Mouse (Mus musculus): ENCODE data around the gene Defb18. TPM values are rescaled to one million over a fixed set of nuclear protein-coding genes. Genes with fewer than 3 reads are reported as not detected.
"Not testable (repeated sequence)": the region's sequence is repeated elsewhere in the genome, so short reads cannot be mapped to it uniquely, and the experiment has no call there.

Gene Defb18
- not detected in 2 replicates for polyA plus RNA-seq (2012; rRNA removed)

GRCm38 (mm10) chr1:18237343-18237742, at the start of gene Defb18:
Gene Defb18 (minus strand): TSS chr1:18237443.
- DNase-seq (ENCODE audit: low spot score), result no peak

- no peak for DNase-seq (ENCODE audit: low spot score)
Measured at GRCm38 (mm10) chr1:18271095-18271494, 33.9 kb upstream of the Defb18 start.

DNA sequence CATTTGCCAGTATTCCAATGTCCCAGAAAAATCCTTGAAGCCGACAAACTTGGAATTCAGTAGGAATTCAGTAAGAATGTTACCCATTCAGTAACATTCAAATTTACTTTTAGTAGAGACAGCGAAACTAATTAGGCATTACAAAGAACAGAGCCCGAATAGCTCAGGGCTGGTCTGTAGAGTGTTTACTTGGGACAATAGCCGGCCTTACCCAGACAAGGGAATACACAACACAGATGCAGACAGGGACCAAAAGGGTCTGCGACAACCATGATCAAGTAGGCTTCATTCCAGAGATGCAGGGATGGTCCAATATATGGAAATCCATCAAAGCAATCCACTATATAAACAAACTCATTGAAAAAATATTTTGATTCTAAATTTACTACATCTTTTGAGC, 31.6 kb upstream of the Defb18 start:
- DNase-seq (ENCODE audit: low spot score), result no peak

DNA sequence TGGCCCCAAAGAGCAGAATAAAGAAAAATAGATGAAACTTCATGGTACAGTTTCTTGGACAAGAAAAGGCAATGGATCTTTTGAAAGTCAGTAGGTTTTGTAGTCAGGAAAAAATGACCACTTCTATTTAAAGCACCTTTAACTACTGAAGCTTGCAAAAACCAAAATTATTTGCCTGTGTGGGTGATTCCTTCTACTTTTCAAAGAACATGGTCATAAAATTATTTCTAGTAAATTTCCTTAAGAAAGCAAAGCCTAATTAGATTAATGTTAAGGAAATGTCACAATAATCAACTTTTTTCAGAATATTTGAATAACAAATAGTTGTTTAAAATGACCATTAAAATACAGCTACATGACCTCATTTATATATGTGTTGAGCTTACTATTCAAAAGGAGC, 27.8 kb upstream of the Defb18 start, which contains the start of gene Defb41:
Gene Defb41 (minus strand): TSS at position 101 of the 400 bp plus-strand sequence.
- DNase-seq (ENCODE audit: low spot score), result no peak

DNA sequence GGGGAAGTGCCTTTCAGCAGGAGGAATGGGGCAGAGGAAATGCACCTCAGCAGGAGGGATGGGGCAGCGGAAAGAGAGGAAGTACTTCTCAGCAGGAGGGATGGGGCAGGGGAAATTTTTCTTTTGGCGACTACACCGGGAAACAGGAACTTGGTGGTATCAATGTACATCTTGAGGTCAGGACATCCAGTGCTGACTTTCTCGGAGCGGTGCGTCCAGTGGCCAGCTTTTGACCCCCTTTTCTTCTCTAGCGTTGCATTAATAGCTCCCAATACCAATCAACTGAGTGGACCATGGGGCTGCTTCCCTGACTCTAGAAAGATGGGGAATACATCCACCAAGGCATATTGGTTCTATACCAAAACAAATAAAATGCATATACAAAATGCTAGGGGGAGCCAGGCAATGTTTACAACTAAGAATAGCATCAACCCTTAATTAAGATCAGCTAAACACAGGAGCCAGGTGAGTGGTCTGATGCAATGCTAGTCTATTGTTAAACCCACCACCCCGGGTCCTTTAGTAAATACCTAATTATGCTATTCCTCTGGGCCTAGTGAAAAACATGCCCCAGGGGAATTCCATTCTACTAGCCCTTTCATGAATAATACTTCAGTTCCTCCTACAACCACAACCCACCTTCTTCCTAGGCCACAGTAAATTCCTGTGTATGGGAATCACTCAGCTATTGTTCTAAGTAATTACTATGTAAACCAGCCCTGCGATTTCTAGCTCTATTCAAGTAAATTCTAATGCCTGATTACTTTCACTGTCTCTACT, 8.7 kb upstream of the Defb18 start:
- DNase-seq (ENCODE audit: low spot score), result not testable (repeated sequence)

DNA sequence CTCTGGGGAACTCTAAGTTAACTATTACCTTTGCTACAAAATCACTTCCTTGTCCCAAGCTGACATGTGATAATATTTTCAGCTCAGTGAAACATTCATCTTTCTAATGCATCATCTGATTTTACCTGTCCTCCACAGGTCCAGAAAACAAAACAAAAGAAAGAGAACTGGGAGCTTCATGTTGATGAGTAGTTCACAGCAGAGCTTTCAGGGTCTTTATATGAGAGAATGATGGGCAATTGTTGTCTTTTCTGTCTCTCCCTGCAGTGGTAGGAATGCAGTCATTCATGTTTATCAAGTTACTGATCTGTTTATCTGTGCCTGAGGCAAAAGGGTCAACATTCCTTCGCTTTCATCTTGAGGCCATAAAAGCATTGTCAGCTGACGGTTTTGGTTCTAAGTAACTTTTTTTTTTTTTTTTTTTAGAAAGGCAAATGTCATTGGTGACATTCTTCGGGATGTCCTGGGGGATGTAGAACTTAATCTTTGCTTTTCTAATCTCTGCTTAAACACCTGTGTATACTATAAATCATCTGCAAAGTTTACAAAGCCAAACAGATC, 13.8 kb downstream of the Defb18 start:
- DNase-seq (ENCODE audit: low spot score), result no peak

- DNase-seq (ENCODE audit: low spot score), result no peak
Measured at GRCm38 (mm10) chr1:18191719-18192118, 45.5 kb downstream of the Defb18 start.

DNA sequence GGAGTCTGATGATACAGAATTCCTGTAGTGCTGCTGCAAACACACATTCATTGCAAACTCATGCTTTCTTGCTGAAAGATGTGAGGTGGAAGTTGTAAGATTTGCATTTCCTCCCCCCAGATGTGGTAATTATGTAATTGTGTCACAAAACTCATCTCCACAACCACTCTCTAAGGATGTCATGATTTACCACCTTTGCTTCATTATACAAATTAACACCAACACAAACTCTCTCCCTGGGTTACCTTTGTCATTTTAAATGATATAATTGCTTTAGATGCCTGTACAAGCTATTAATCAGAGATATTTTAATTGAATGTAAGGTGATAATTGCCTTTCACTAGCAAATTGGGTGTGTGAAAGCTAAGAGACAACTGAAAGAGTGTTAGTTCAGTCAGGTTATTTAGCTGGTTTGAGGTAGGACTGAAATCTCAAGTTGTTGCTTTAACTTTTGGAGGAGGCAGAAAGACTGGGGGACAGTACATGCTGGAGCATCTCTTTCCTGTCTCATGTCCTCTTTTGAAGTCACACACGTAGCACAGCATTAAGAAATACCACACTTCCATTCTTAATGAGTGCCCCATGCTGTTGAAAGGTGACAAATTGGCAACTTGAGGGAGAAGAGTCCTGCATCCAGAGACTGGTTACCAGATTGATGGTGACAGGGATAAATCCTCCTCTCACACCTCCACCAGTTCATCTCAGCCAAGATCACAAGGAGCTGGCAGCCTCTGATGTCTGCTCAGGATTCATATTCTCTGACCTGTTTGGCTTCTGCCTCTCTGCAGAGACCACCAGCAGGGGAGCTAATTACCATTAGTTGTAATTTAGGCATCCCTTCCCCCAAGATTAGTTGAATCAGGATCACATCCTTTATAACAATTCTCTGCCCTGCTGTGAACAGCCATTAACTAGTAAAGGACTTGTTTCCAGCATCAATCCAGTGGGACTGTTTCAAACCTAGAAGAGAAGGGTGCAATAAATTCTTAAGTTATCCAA, 46.2 kb downstream of the Defb18 start:
- no peak for DNase-seq (ENCODE audit: low spot score)

Other genes with a start within 250 kb of the Defb18 start
- gene Crisp4, start 91.5 kb downstream of the Defb18 start, polyA plus RNA-seq (2012; rRNA removed), result not detected in 2 replicates
- not detected in 2 replicates for gene Defb41, start 27.7 kb upstream of the Defb18 start, polyA plus RNA-seq (2012; rRNA removed)

Measured in urinary bladder, adult 2 months (tissue).